Mouse (Mus musculus) heart, adult 2 months (tissue): Measurements from ENCODE around the gene Gm45837. TPM values are rescaled to one million over a fixed set of nuclear protein-coding genes. Genes with fewer than 3 reads are reported as not detected.

Experiments used
- DNase-seq, 2 experiments: peaks; one replicate each; pipeline ENCODE4 v3.0.0; 2021
- H3K27ac ChIP-seq: fragments of 200-600 bp; 2 replicates; pipeline ENCODE4 v1.8.1; 2022
- H3K27me3 ChIP-seq: fragments of 200-500 bp; 2 replicates; pipeline ENCODE4 v1.6.1; 2012; ENCODE audit warnings: mild to moderate bottlenecking, low read length, inconsistent platforms, mixed read lengths; ENCODE audit not compliant: control insufficient read depth, insufficient read depth
- H3K36me3 ChIP-seq: fragments of 200-500 bp; 2 replicates; pipeline ENCODE4 v1.6.1; 2012; ENCODE audit warnings: low read length, inconsistent platforms; ENCODE audit not compliant: control insufficient read depth, insufficient read depth
- H3K4me1 ChIP-seq: fragments of 200-500 bp; 2 replicates; pipeline ENCODE4 v1.6.1; 2011; ENCODE audit warnings: low read length; ENCODE audit not compliant: control insufficient read depth, insufficient read depth
- H3K4me3 ChIP-seq: fragments of 200-600 bp; 2 replicates; pipeline ENCODE4 v1.8.1; 2022
- H3K79me2 ChIP-seq: fragments of 200-500 bp; replicated peaks from 2 replicates; pipeline ENCODE4 v1.6.1; 2012; ENCODE audit warnings: mild to moderate bottlenecking, inconsistent platforms, low read length, moderate library complexity, mixed read lengths; ENCODE audit not compliant: control insufficient read depth, insufficient read depth
- H3K9ac ChIP-seq: fragments of 200-500 bp; 2 replicates; pipeline ENCODE4 v1.6.1; 2012; ENCODE audit warnings: low read depth, mild to moderate bottlenecking, control low read depth, inconsistent platforms, low read length, mixed read lengths
- CTCF ChIP-seq: fragments of 200-600 bp; IDR thresholded peaks from 2 replicates; pipeline ENCODE4 v1.8.1; 2022; ENCODE audit warnings: antibody characterized with exemption, mild to moderate bottlenecking, moderate library complexity
- EP300 ChIP-seq: fragments of 200-500 bp; IDR thresholded peaks from 2 replicates; pipeline ENCODE4 v1.6.1; 2011; ENCODE audit warnings: low read depth, low read length, control low read depth; ENCODE audit not compliant: insufficient read depth
- POLR2A ChIP-seq: fragments of 200-500 bp; IDR thresholded peaks from 2 replicates; pipeline ENCODE4 v1.6.1; 2011; ENCODE audit warnings: mild to moderate bottlenecking, low read depth, low read length, control low read depth; ENCODE audit not compliant: insufficient read depth
- WGBS: fragments of 180-500 bp; shearing (Covaris S2); methylation state at CpG from one replicate; pipeline ENCODE4 v1.1.7; 2018; 5-methylcytosine and 5-hydroxymethylcytosine counted together
- intact Hi-C: fragments of 180-260 bp; cut with DNase I; formaldehyde crosslinking; loops from one replicate; pipeline ENCODE4 v1.15.1; 2025
- polyA plus RNA-seq: library from polyadenylated mRNA; depleted of rRNA; stranded (reverse); fragments of >200 nt; gene quantifications from 2 replicates; pipeline ENCODE4 v1.2.3, GENCODE M21; 2012
- total RNA-seq, 2 experiments: library from RNA; stranded (reverse); gene quantifications; 2 replicates each; pipeline ENCODE4 v1.2.3; 2021

The Gm45837 gene
- total and polyA plus RNA-seq, 3 experiments: not detected

- no peak for DNase-seq
- peak; percentile 85 for TF ChIP-seq CTCF
- TF ChIP-seq EP300: no peak
- Histone ChIP-seq H3K27me3 (no peaks in the 10 kb centered on the region), H3K79me2 (no peaks in the 10 kb centered on the region), H3K4me3 (no peak overlapping the region), H3K9ac (no peak overlapping the region), H3K27ac (no peak overlapping the region), H3K36me3 (no peaks in the 10 kb centered on the region), H3K4me1 (no peaks in the 10 kb centered on the region)
- intact Hi-C loops: loop anchor here (5.0 kb wide), 2 partner anchors 115 to 195 kb away; no protein-coding TSS in a partner anchor
- 9% methylated on average over 2 of the region's 2 CpGs for WGBS
Measured at GRCm38 (mm10) chr7:101427736-101428135, 17.1 kb downstream of the Gm45837 start.

DNA sequence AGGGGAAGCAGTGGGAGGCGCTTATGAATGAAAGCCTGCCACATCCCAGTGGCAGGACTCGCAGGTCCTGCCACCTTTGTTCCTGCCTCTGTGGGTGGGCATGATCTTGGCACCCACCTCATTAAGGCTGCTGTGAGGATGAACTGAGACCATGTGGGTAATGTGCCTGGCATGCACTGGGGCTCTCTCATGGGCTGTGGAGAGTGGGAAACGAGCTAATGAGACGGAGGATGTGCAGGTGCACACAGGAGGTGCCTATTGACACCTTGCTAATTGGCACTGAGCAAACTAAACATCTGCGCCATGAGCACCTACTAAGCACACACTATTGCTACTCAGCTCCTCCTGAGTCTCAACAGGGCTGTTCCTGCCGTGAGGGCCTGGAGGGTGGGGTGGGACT, 24.4 kb downstream of the Gm45837 start:
- H3K4me3 ChIP-seq: no peak overlapping the region
- TF ChIP-seq POLR2A: no peak
- no peak for TF ChIP-seq EP300
- TF ChIP-seq CTCF: no peak
- no peaks in the 10 kb centered on the region for H3K4me1 ChIP-seq
- no peaks in the 10 kb centered on the region for H3K79me2 ChIP-seq
- H3K27me3 ChIP-seq: no peaks in the 10 kb centered on the region
- no peak overlapping the region for H3K9ac ChIP-seq
- no peak for DNase-seq
- intact Hi-C loops: no loop called here
- 61% methylated on average over 6 of the region's 6 CpGs for WGBS
- H3K27ac ChIP-seq: no peak overlapping the region
- H3K36me3 ChIP-seq: no peaks in the 10 kb centered on the region

DNA sequence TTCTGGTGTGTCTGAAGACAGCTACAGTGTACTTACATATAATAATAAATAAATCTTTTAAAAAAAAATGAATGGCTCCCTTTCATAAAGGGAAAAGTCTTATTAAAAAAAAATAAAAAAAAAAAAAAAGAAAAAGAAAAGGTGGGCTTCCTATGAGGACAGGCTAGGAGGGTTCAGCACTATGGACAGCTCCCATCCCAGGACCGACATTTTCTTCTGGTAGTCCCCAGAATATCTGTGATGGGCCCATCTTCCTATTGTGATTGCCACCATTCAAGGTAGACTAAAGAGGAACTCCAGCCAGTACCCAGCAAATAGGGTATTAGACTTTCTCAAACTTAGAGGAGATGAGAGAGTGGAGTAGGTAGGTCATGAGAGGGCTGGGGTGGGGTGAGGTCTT, 27.2 kb downstream of the Gm45837 start:
- Histone ChIP-seq H3K9ac (no peak overlapping the region), H3K27ac (no peak overlapping the region), H3K27me3 (no peaks in the 10 kb centered on the region), H3K36me3 (no peaks in the 10 kb centered on the region), H3K4me3 (no peak overlapping the region), H3K4me1 (no peaks in the 10 kb centered on the region), H3K79me2 (no peaks in the 10 kb centered on the region)
- intact Hi-C loops: no loop called here
- TF ChIP-seq EP300: no peak
- no peak for TF ChIP-seq POLR2A
- no peak for TF ChIP-seq CTCF
- WGBS: 7% methylated on average over 1 of the region's 1 CpGs
- no peak for DNase-seq

DNA sequence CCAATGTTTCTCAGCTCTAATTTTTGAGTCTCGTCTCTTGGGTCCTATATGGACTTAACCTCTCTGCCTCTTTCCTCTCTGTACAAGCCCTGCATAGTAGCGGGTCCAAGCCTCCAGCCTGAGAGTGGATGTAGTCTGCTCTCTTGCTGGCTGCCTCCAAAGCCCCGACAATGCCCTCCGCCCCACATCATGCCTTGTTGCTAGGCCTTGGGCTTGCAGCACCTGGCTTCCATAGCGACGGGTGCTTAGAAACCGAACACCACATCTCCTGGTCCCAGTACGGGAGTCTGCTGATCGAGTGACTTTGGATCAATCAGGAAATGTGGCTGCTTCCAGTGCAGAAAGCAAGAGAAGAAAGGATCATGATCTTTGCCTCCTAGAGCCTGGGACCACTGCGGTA, 32.4 kb downstream of the Gm45837 start:
- WGBS: 75% methylated on average over 10 of the region's 10 CpGs
- intact Hi-C loops: no loop called here
- Histone ChIP-seq H3K4me1 (no peaks in the 10 kb centered on the region), H3K9ac (no peak overlapping the region), H3K4me3 (no peak overlapping the region), H3K79me2 (no peaks in the 10 kb centered on the region), H3K36me3 (no peaks in the 10 kb centered on the region), H3K27me3 (0 out of 2 replicates have a peak, but pooled peaks cover 1% of the 10 kb centered on the region), H3K27ac (no peak overlapping the region)
- no peak for TF ChIP-seq CTCF
- no peak for TF ChIP-seq EP300
- no peak for DNase-seq

DNA sequence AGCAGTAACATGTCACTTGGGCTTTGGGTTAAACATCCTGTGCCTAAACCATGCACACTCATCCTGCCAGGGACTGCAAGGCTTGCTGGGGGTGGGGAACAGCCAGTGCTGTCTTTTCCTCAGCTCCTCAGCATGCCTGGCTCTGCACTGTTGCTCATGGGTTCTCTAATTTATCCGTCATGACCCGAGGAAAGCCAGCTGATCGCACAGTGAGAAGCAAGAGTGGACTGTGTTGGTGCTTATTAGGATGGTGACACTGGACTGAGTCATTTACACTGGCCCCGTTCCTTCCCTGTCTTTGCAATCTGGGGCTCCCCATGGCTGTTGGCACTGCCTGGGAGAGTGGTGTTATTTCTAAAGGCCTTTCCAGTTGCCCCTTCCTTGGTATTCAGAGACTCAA, 33.5 kb downstream of the Gm45837 start:
- Histone ChIP-seq H3K27me3 (0 out of 2 replicates have a peak, but pooled peaks cover 1% of the 10 kb centered on the region), H3K4me1 (no peaks in the 10 kb centered on the region)

GRCm38 (mm10) chr7:101449855-101450254, 39.2 kb downstream of the Gm45837 start:
- WGBS: 16% methylated on average over 3 of the region's 3 CpGs
- Histone ChIP-seq H3K27ac (no peak overlapping the region), H3K4me1 (peaks cover 6% of the 10 kb centered on the region), H3K36me3 (no peaks in the 10 kb centered on the region), H3K9ac (no peak overlapping the region), H3K4me3 (no peak overlapping the region), H3K27me3 (no peaks in the 10 kb centered on the region), H3K79me2 (0 out of 2 replicates have a peak, but pooled peaks cover 1% of the 10 kb centered on the region)
- intact Hi-C loops: loop anchor here (1.0 to 2.0 kb wide), 3 partner anchors 37 to 91 kb away; no protein-coding TSS in a partner anchor
- DNase-seq: no peak
- TF ChIP-seq CTCF (no peak), POLR2A (no peak), EP300 (no peak)

More for the DNA sequence above, 33.5 kb downstream of the Gm45837 start:
- 80% methylated on average over 4 of the region's 4 CpGs for WGBS
- no peak overlapping the region for H3K27ac ChIP-seq
- no peaks in the 10 kb centered on the region for H3K36me3 ChIP-seq
- no peak overlapping the region for H3K9ac ChIP-seq
- TF ChIP-seq POLR2A (no peak), CTCF (no peak), EP300 (no peak)
- intact Hi-C loops: no loop called here
- H3K79me2 ChIP-seq: no peaks in the 10 kb centered on the region
- no peak for DNase-seq
- H3K4me3 ChIP-seq: no peak overlapping the region
